Comparison of ENCODE assay signal across 7 mouse cellular contexts in genomic region chr7:45053931-45054510, GRCm38 (mm10). TPM values are rescaled to one million over a fixed set of nuclear protein-coding genes. Genes with fewer than 3 reads are reported as not detected.
DNase-seq lines count a peak whose midpoint lies in the region; ATAC-seq and TF ChIP-seq lines count a peak whose summit lies in the region.

No protein-coding gene starts in this region.

- peak overlapping the region; percentile 94 for H3K4me2 ChIP-seq in embryonic facial prominence, embryonic 11.5 days (ENCODE audit: low read depth, low read length)
- peak overlapping the region; percentile 97 for H3K4me2 ChIP-seq in limb, embryonic 12.5 days
- peak overlapping the region; percentile 95 for H3K4me2 ChIP-seq in midbrain, embryonic 15.5 days

- peak; percentile 93 for ATAC-seq in embryonic facial prominence, embryonic 11.5 days (replicated peaks; ENCODE audit: insufficient number of reproducible peaks, low FRiP score, low TSS enrichment, low read depth)
- peak; percentile 95 for ATAC-seq in limb, embryonic 12.5 days (ENCODE audit: insufficient number of reproducible peaks, insufficient read depth, low FRiP score, low TSS enrichment, low read depth)
- peak; percentile 87 for ATAC-seq in midbrain, embryonic 15.5 days (replicated peaks)

- peak; percentile 58 for TF ChIP-seq POLR2A in kidney, adult 2 months (IDR thresholded peaks at IDR 0.05; ENCODE audit: low read depth, low read length)
- peak; percentile 75 for TF ChIP-seq POLR2A in spleen, adult 2 months (IDR thresholded peaks at IDR 0.05; ENCODE audit: low read depth, low read length)

- DNase-seq in adrenal gland, postnatal 14 days, result peak; percentile 97
- peak; percentile 97 for DNase-seq in embryonic facial prominence, embryonic 11.5 days (ENCODE audit: low spot score)
- DNase-seq in heart, adult 11 months, result peak; percentile 100
- peak; percentile 99 for DNase-seq in kidney, adult 2 months
- DNase-seq in spleen, adult 2 months (ENCODE audit: low read depth in 1 of 2, low spot score in 2 of 2), result peak; percentile 95

- H3K27ac ChIP-seq in embryonic facial prominence, embryonic 11.5 days (replicated peaks; ENCODE audit: low read depth, low read length), result peak overlapping the region; percentile 100
- peak overlapping the region; percentile 48 for H3K27ac ChIP-seq in kidney, adult 2 months (ENCODE audit: insufficient read depth, low read depth, low read length)
- H3K27ac ChIP-seq in limb, embryonic 12.5 days, result peak overlapping the region; percentile 99
- H3K27ac ChIP-seq in midbrain, embryonic 15.5 days, result peak overlapping the region; percentile 99
- peak overlapping the region; percentile 85 for H3K27ac ChIP-seq in spleen, adult 2 months (ENCODE audit: insufficient read depth, low read length)

- H3K9ac ChIP-seq in embryonic facial prominence, embryonic 11.5 days (replicated peaks; ENCODE audit: low read length), result peak overlapping the region; percentile 95
- peak overlapping the region; percentile 92 for H3K9ac ChIP-seq in limb, embryonic 12.5 days (replicated peaks)
- peak overlapping the region; percentile 81 for H3K9ac ChIP-seq in midbrain, embryonic 15.5 days

- H3K27me3 ChIP-seq in embryonic facial prominence, embryonic 11.5 days (ENCODE audit: control insufficient read depth, insufficient read depth, low read length), result no peaks in the 10 kb centered on the region
- H3K27me3 ChIP-seq in kidney, adult 2 months (replicated peaks; ENCODE audit: control insufficient read depth, insufficient read depth, low read length), result no peaks in the 10 kb centered on the region
- H3K27me3 ChIP-seq in limb, embryonic 12.5 days, result no peaks in the 10 kb centered on the region
- H3K27me3 ChIP-seq in midbrain, embryonic 15.5 days (replicated peaks), result no peaks in the 10 kb centered on the region
- no peaks in the 10 kb centered on the region for H3K27me3 ChIP-seq in spleen, adult 2 months (ENCODE audit: control insufficient read depth, insufficient read depth, low read length)

- H3K9me3 ChIP-seq in embryonic facial prominence, embryonic 11.5 days (replicated peaks; ENCODE audit: control insufficient read depth, low read length), result no peaks in the 10 kb centered on the region
- H3K9me3 ChIP-seq in limb, embryonic 12.5 days, result no peaks in the 10 kb centered on the region
- H3K9me3 ChIP-seq in midbrain, embryonic 15.5 days, result no peaks in the 10 kb centered on the region

- H3K36me3 ChIP-seq in embryonic facial prominence, embryonic 11.5 days (replicated peaks; ENCODE audit: control insufficient read depth, insufficient read depth, low read depth, low read length), result peaks cover 10% of the 10 kb centered on the region
- no peaks in the 10 kb centered on the region for H3K36me3 ChIP-seq in kidney, adult 2 months (ENCODE audit: control insufficient read depth, insufficient read depth, low read length)
- H3K36me3 ChIP-seq in limb, embryonic 12.5 days, result peaks cover 26% of the 10 kb centered on the region
- H3K36me3 ChIP-seq in midbrain, embryonic 15.5 days (replicated peaks), result peaks cover 8% of the 10 kb centered on the region; the same call in 1 of the 2 replicates
- peaks cover 15% of the 10 kb centered on the region for H3K36me3 ChIP-seq in spleen, adult 2 months (ENCODE audit: control insufficient read depth, insufficient read depth, low read length)

- WGBS in embryonic facial prominence, embryonic 11.5 days, result under 1% methylated on average over 33 of the region's 33 CpGs
- WGBS in kidney, adult 2 months, result under 1% methylated on average over 33 of the region's 33 CpGs
- under 1% methylated on average over 33 of the region's 33 CpGs for WGBS in limb, embryonic 12.5 days
- WGBS in midbrain, embryonic 15.5 days, result under 1% methylated on average over 33 of the region's 33 CpGs
- 1% methylated on average over 32 of the region's 33 CpGs for WGBS in spleen, adult 2 months

- no peak for TF ChIP-seq CTCF in kidney, adult 2 months (conservative IDR thresholded peaks at IDR 0.05; ENCODE audit: insufficient read depth, insufficient read length, low read depth, low read length)
- no peak for TF ChIP-seq CTCF in spleen, adult 2 months (IDR thresholded peaks at IDR 0.05; ENCODE audit: extremely low read depth, insufficient read depth, insufficient read length, insufficient replicate concordance)

- H3K4me3 ChIP-seq in embryonic facial prominence, embryonic 11.5 days (ENCODE audit: low read depth, low read length), result peak overlapping the region; percentile 92
- peak overlapping the region; percentile 90 for H3K4me3 ChIP-seq in kidney, adult 2 months (ENCODE audit: insufficient read depth, low read depth, low read length)
- peak overlapping the region; percentile 86 for H3K4me3 ChIP-seq in limb, embryonic 12.5 days (replicated peaks)
- H3K4me3 ChIP-seq in midbrain, embryonic 15.5 days, result peak overlapping the region; percentile 67
- peak overlapping the region; percentile 92 for H3K4me3 ChIP-seq in spleen, adult 2 months (ENCODE audit: extremely low read depth, insufficient read depth, insufficient read length)

- peaks cover 5% of the 10 kb centered on the region; the same call in 1 of the 2 replicates for H3K4me1 ChIP-seq in embryonic facial prominence, embryonic 11.5 days (ENCODE audit: control insufficient read depth, insufficient read depth, low read length)
- peaks cover 8% of the 10 kb centered on the region; the same call in 1 of the 2 replicates for H3K4me1 ChIP-seq in kidney, adult 2 months (ENCODE audit: control insufficient read depth, insufficient read depth, low read length)
- H3K4me1 ChIP-seq in limb, embryonic 12.5 days (replicated peaks), result peaks cover 26% of the 10 kb centered on the region
- H3K4me1 ChIP-seq in midbrain, embryonic 15.5 days, result peaks cover 36% of the 10 kb centered on the region
- H3K4me1 ChIP-seq in spleen, adult 2 months (ENCODE audit: control insufficient read depth, insufficient read depth, insufficient read length), result peaks cover 6% of the 10 kb centered on the region; the same call in 1 of the 2 replicates

RNA-seq across cellular contexts. Expression of gene Prr12, which starts 1.3 kb away (rescaled TPM):
- 42.6 and 44.6 TPM in 2 replicates for total RNA-seq in adrenal gland, postnatal 14 days (2021)
- polyA plus RNA-seq in embryonic facial prominence, embryonic 11.5 days (2014; fragmentation: Nextera tagmentation; extraction: Ambion mirVana), result 10.9 and 11.8 TPM in 2 replicates
- polyA plus RNA-seq in kidney, adult 2 months (2012; rRNA removed), result 7.1 and 9.1 TPM in 2 replicates
- polyA plus RNA-seq in limb, embryonic 12.5 days (2016; fragmentation: Nextera tagmentation; extraction: Ambion mirVana), result 15.0 and 16.2 TPM in 2 replicates
- polyA plus RNA-seq in midbrain, embryonic 15.5 days (2015; fragmentation: Nextera tagmentation; extraction: Ambion mirVana), result 16.2 and 18.1 TPM in 2 replicates
- polyA plus RNA-seq in spleen, adult 2 months (2012; rRNA removed), result 16.1 TPM in 2 replicates

RNA-seq across cellular contexts. Expression of gene Nosip, which starts 8.2 kb away (rescaled TPM):
- 41.6 and 47.5 TPM in 2 replicates for total RNA-seq in adrenal gland, postnatal 14 days (2021)
- 59.2 and 63.8 TPM in 2 replicates for polyA plus RNA-seq in embryonic facial prominence, embryonic 11.5 days (2014; fragmentation: Nextera tagmentation; extraction: Ambion mirVana)
- polyA plus RNA-seq in kidney, adult 2 months (2012; rRNA removed), result 60.4 and 67.6 TPM in 2 replicates
- polyA plus RNA-seq in limb, embryonic 12.5 days (2016; fragmentation: Nextera tagmentation; extraction: Ambion mirVana), result 60.6 and 69.7 TPM in 2 replicates
- 67.2 and 72.1 TPM in 2 replicates for polyA plus RNA-seq in midbrain, embryonic 15.5 days (2015; fragmentation: Nextera tagmentation; extraction: Ambion mirVana)
- 67.9 and 95.7 TPM in 2 replicates for polyA plus RNA-seq in spleen, adult 2 months (2012; rRNA removed)

RNA-seq across cellular contexts. Expression of gene Prrg2, which starts 8.5 kb away (rescaled TPM):
- 16.0 and 16.3 TPM in 2 replicates for total RNA-seq in adrenal gland, postnatal 14 days (2021)
- polyA plus RNA-seq in embryonic facial prominence, embryonic 11.5 days (2014; fragmentation: Nextera tagmentation; extraction: Ambion mirVana), result 17.9 and 20.3 TPM in 2 replicates
- polyA plus RNA-seq in kidney, adult 2 months (2012; rRNA removed), result 80.9 and 95.4 TPM in 2 replicates
- polyA plus RNA-seq in limb, embryonic 12.5 days (2016; fragmentation: Nextera tagmentation; extraction: Ambion mirVana), result 21.2 and 21.7 TPM in 2 replicates
- polyA plus RNA-seq in midbrain, embryonic 15.5 days (2015; fragmentation: Nextera tagmentation; extraction: Ambion mirVana), result 15.7 and 15.9 TPM in 2 replicates
- 19.9 and 27.6 TPM in 2 replicates for polyA plus RNA-seq in spleen, adult 2 months (2012; rRNA removed)

RNA-seq across cellular contexts. Expression of gene Rras, which starts 36.3 kb away (rescaled TPM):
- 60.3 and 63.4 TPM in 2 replicates for total RNA-seq in adrenal gland, postnatal 14 days (2021)
- polyA plus RNA-seq in embryonic facial prominence, embryonic 11.5 days (2014; fragmentation: Nextera tagmentation; extraction: Ambion mirVana), result 18.5 and 23.9 TPM in 2 replicates
- 82.3 and 84.1 TPM in 2 replicates for polyA plus RNA-seq in kidney, adult 2 months (2012; rRNA removed)
- polyA plus RNA-seq in limb, embryonic 12.5 days (2016; fragmentation: Nextera tagmentation; extraction: Ambion mirVana), result 20.8 and 21.4 TPM in 2 replicates
- polyA plus RNA-seq in midbrain, embryonic 15.5 days (2015; fragmentation: Nextera tagmentation; extraction: Ambion mirVana), result 12.5 and 15.2 TPM in 2 replicates
- polyA plus RNA-seq in spleen, adult 2 months (2012; rRNA removed), result 55.1 and 65.1 TPM in 2 replicates

RNA-seq across cellular contexts. Expression of gene Scaf1, which starts 37.9 kb away (rescaled TPM):
- total RNA-seq in adrenal gland, postnatal 14 days (2021), result 76.3 and 77.2 TPM in 2 replicates
- 40.0 and 41.1 TPM in 2 replicates for polyA plus RNA-seq in embryonic facial prominence, embryonic 11.5 days (2014; fragmentation: Nextera tagmentation; extraction: Ambion mirVana)
- 38.8 and 41.1 TPM in 2 replicates for polyA plus RNA-seq in kidney, adult 2 months (2012; rRNA removed)
- polyA plus RNA-seq in limb, embryonic 12.5 days (2016; fragmentation: Nextera tagmentation; extraction: Ambion mirVana), result 42.1 and 46.9 TPM in 2 replicates
- 54.5 and 56.7 TPM in 2 replicates for polyA plus RNA-seq in midbrain, embryonic 15.5 days (2015; fragmentation: Nextera tagmentation; extraction: Ambion mirVana)
- polyA plus RNA-seq in spleen, adult 2 months (2012; rRNA removed), result 59.0 and 65.4 TPM in 2 replicates

Comparison
In these comparisons a context has a peak if more than half of its experiments do, and no peak if none do; other contexts are left out.
1. Peak in every context shown above with its lines: DNase-seq, ATAC-seq, H3K4me3 ChIP-seq and H3K27ac ChIP-seq.
2. H3K27ac ChIP-seq: peak in every context shown above with its lines; median percentile 100 in embryonic facial prominence, embryonic 11.5 days; 99 in limb, embryonic 12.5 days; 99 in midbrain, embryonic 15.5 days; 85 in spleen, adult 2 months; 48 in kidney, adult 2 months.